Mouse (Mus musculus): ENCODE data around the gene Cfap61. TPM values are rescaled to one million over a fixed set of nuclear protein-coding genes. Genes with fewer than 3 reads are reported as not detected.

Cfap61 gene
- polyA plus RNA-seq, 1 experiment from 2014 or later, result not detected

Other genes with a start within 250 kb of the Cfap61 start
- gene Naa20, start 32.7 kb upstream of the Cfap61 start, polyA plus RNA-seq (2015; fragmentation: Nextera tagmentation; extraction: Ambion mirVana), result 39.7 and 43.8 TPM in 2 replicates
- 12.6 and 13.9 TPM in 2 replicates for gene Crnkl1, start 230 bp downstream of the Cfap61 start, polyA plus RNA-seq (2015; fragmentation: Nextera tagmentation; extraction: Ambion mirVana)